Mouse (Mus musculus) gastrocnemius, adult 2 months (tissue): ENCODE measurements around the gene Acox1. TPM values are rescaled to one million over a fixed set of nuclear protein-coding genes. Genes with fewer than 3 reads are reported as not detected.

ENCODE experiments used
- DNase-seq: peaks from one replicate; pipeline ENCODE4 v3.0.0; 2022
- H3K27ac ChIP-seq: fragments of 200-600 bp; 2 replicates; pipeline ENCODE4 v1.8.1; 2022; ENCODE audit warnings: mild to moderate bottlenecking
- H3K4me3 ChIP-seq: fragments of 200-600 bp; 2 replicates; pipeline ENCODE4 v1.8.1; 2022; ENCODE audit warnings: mild to moderate bottlenecking, moderate library complexity
- CTCF ChIP-seq: fragments of 200-600 bp; IDR thresholded peaks from 2 replicates; pipeline ENCODE4 v1.8.1; 2022; ENCODE audit warnings: antibody characterized with exemption, mild to moderate bottlenecking, moderate library complexity
- intact Hi-C: fragments of 180-260 bp; cut with DNase I; formaldehyde crosslinking; loops from one replicate; pipeline ENCODE4 v1.15.1; 2025
- long read RNA-seq, 2 experiments: library from polyadenylated mRNA; stranded (forward); transcript quantifications; one replicate each; pipeline ENCODE4 v2.0.0; 2021
- total RNA-seq, 2 experiments: library from RNA; stranded (reverse); gene quantifications; 2 replicates each; pipeline ENCODE4 v1.2.3; 2021

Gene Acox1
- 100 to 1,000 TPM in 1 of 2 experiments, 10 to 100 TPM in 1; 79.8 to 118 TPM for total RNA-seq
- long read RNA-seq, experiment 1, transcript Acox1-202 (14 exons, 3,743 nt) = minor isoform, 7 of 212 reads
- long read RNA-seq, experiment 1, transcript Acox1-201 (14 exons, 3,987 nt) = major isoform, 177 of 212 reads
- long read RNA-seq, experiment 1, partial matches to known transcripts = 18 of 212 reads
- long read RNA-seq, experiment 1, other reads (novel, unspliced or antisense) = 10 of 212 reads
- long read RNA-seq, experiment 2, transcript Acox1-201 (14 exons, 3,987 nt) = major isoform, 164 of 193 reads
- long read RNA-seq, experiment 2, partial matches to known transcripts = 15 of 193 reads
- long read RNA-seq, experiment 2, other reads (novel, unspliced or antisense) = 11 of 193 reads

GRCm38 (mm10) chr11:116198639-116199531, at the start of gene Acox1, which contains the start of gene Ten1:
Gene Acox1 (minus strand): TSS chr11:116199045.
Gene Ten1 (plus strand): TSS chr11:116198855.
- TF ChIP-seq CTCF = no peak
- intact Hi-C loops = loop anchor here (2.0 kb wide), 1 partner anchor 112 kb away; the partner anchor contains the start of gene Wbp2

GRCm38 (mm10) chr11:116247502-116248222, 48.8 kb upstream of the Acox1 start:
- Histone ChIP-seq H3K4me3 (no peak overlapping the region), H3K27ac (no peak overlapping the region)
- TF ChIP-seq CTCF = no peak
- DNase-seq = no peak
- intact Hi-C loops = no loop called here

More at GRCm38 (mm10) chr11:116198639-116199531, at the start of gene Acox1, which contains the start of gene Ten1:
- H3K4me3 ChIP-seq = peak within 1 kb of the TSS; percentile 86
- H3K27ac ChIP-seq = peak within 1 kb of the TSS; percentile 97
- DNase-seq = peak; percentile 98

GRCm38 (mm10) chr11:116245616-116246015, 46.8 kb upstream of the Acox1 start:
- intact Hi-C loops = no loop called here
- Histone ChIP-seq H3K27ac (no peak overlapping the region), H3K4me3 (no peak overlapping the region)
- no peak for TF ChIP-seq CTCF
- DNase-seq = no peak

- intact Hi-C loops = no loop called here
- no peak for DNase-seq
- no peak for TF ChIP-seq CTCF
- Histone ChIP-seq H3K4me3 (no peak overlapping the region), H3K27ac (no peak overlapping the region)
Observed at GRCm38 (mm10) chr11:116244580-116244979, 45.7 kb upstream of the Acox1 start.

- no peak for DNase-seq
- no peak overlapping the region for H3K27ac ChIP-seq
- no peak overlapping the region for H3K4me3 ChIP-seq
- intact Hi-C loops = no loop called here
- no peak for TF ChIP-seq CTCF
Observed at GRCm38 (mm10) chr11:116241744-116242235, 42.9 kb upstream of the Acox1 start.

- Histone ChIP-seq H3K27ac (no peak overlapping the region), H3K4me3 (no peak overlapping the region)
- intact Hi-C loops = no loop called here
- no peak for TF ChIP-seq CTCF
- DNase-seq = no peak
Observed at GRCm38 (mm10) chr11:116239797-116240196, 41.0 kb upstream of the Acox1 start.

GRCm38 (mm10) chr11:116237742-116238395, 39.0 kb upstream of the Acox1 start, which contains the start of gene Evpl:
Gene Evpl (minus strand): TSS chr11:116238077.
- H3K4me3 ChIP-seq = no peak within 1 kb of the TSS
- peak; percentile 47 for DNase-seq
- TF ChIP-seq CTCF = no peak
- intact Hi-C loops = no loop called here
- H3K27ac ChIP-seq = no peak within 1 kb of the TSS

GRCm38 (mm10) chr11:116234901-116235300, 36.1 kb upstream of the Acox1 start:
- intact Hi-C loops = no loop called here

GRCm38 (mm10) chr11:116232427-116232826, 33.6 kb upstream of the Acox1 start:
- Histone ChIP-seq H3K27ac (no peak overlapping the region), H3K4me3 (no peak overlapping the region)
- intact Hi-C loops = no loop called here
- DNase-seq = no peak
- no peak for TF ChIP-seq CTCF

More at GRCm38 (mm10) chr11:116234901-116235300, 36.1 kb upstream of the Acox1 start:
- Histone ChIP-seq H3K4me3 (no peak overlapping the region), H3K27ac (no peak overlapping the region)
- no peak for TF ChIP-seq CTCF
- DNase-seq = no peak

- DNase-seq = no peak
- intact Hi-C loops = loop anchor here (5.0 kb wide), 1 partner anchor 219 kb away; no protein-coding TSS in a partner anchor
- no peak for TF ChIP-seq CTCF
- no peak overlapping the region for H3K27ac ChIP-seq
- no peak overlapping the region for H3K4me3 ChIP-seq
Observed at GRCm38 (mm10) chr11:116228699-116229098, 29.9 kb upstream of the Acox1 start.

GRCm38 (mm10) chr11:116226414-116226813, 27.6 kb upstream of the Acox1 start:
- H3K27ac ChIP-seq = no peak overlapping the region
- intact Hi-C loops = loop anchor here (1.0 to 5.0 kb wide), 3 partner anchors 68 to 238 kb away; no protein-coding TSS in a partner anchor
- DNase-seq = peak; percentile 88
- peak; percentile 96 for TF ChIP-seq CTCF
- H3K4me3 ChIP-seq = no peak overlapping the region
